ENCODE assay signal across 8 mouse cellular contexts in the genomic region with DNA sequence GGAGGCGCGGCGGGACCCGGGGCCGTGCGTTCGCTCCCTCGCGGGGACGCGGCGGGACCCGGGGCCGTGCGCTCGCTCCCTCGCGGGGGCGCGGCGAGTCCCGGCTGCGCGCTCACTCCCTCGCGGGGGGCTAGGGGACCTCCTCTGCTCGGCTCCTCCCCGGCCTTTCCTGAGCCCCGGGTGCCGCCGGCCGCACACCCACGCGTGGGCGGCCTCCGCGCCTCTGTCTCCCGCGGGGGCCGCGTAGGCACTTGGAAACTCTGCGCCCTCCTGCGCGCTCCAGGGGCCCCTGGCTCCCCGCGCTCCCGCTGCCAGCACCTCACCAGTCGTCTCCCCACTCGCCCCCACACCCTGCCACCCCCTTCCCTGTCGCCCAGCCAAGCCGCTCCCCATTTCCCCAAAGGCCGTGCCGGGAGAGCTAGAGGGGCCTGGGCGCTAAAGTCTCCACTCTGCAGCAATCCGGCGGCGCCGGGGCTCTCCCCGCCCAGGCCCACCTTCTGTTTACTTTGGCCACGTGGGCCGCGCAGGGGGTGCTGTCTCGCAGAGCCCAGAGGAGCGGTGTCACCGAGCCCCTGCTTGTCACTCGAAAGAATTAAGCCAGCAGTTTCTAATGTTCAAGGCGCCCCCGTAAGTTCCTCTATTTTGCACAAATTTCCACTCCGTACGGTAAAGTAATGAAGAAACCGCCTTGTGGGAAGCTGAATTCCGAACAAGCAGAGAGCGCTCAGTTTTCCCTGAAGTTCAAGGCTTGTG. TPM values are rescaled to one million over a fixed set of nuclear protein-coding genes. Genes with fewer than 3 reads are reported as not detected.
DNase-seq lines count a peak whose midpoint lies in the region; ATAC-seq and TF ChIP-seq lines count a peak whose summit lies in the region.

A gene (minus strand): TSS at position 589 of the 753 bp plus-strand sequence.

- no peaks in the 10 kb centered on the region for H3K36me3 ChIP-seq in forebrain, embryonic 12.5 days (replicated peaks)
- no peaks in the 10 kb centered on the region for H3K36me3 ChIP-seq in heart, embryonic 16.5 days (ENCODE audit: control insufficient read depth, insufficient read depth)
- no peaks in the 10 kb centered on the region for H3K36me3 ChIP-seq in liver, embryonic 15.5 days (replicated peaks)
- no peaks in the 10 kb centered on the region for H3K36me3 ChIP-seq in neural tube, embryonic 11.5 days (ENCODE audit: control insufficient read depth, insufficient read depth, low read length)
- H3K36me3 ChIP-seq in stomach, postnatal 0 days (ENCODE audit: control insufficient read depth, insufficient read depth, low read length) = no peaks in the 10 kb centered on the region

- H3K27ac ChIP-seq in bone marrow, adult 2 months (ENCODE audit: control insufficient read depth, insufficient read depth, low read depth, low read length, poor library complexity) = peak within 1 kb of the TSS; percentile 76
- peak within 1 kb of the TSS; percentile 87 for H3K27ac ChIP-seq in forebrain, embryonic 12.5 days
- H3K27ac ChIP-seq in heart, embryonic 16.5 days (ENCODE audit: low read length) = peak within 1 kb of the TSS; percentile 94
- peak within 1 kb of the TSS; percentile 87 for H3K27ac ChIP-seq in liver, embryonic 15.5 days (replicated peaks)
- H3K27ac ChIP-seq in neural tube, embryonic 11.5 days (ENCODE audit: low read depth, low read length) = peak within 1 kb of the TSS; percentile 82
- H3K27ac ChIP-seq in stomach, postnatal 0 days (replicated peaks) = peak within 1 kb of the TSS; percentile 95

- peaks cover 5% of the 10 kb centered on the region; the same call in 1 of the 2 replicates for H3K27me3 ChIP-seq in forebrain, embryonic 12.5 days
- no peaks in the 10 kb centered on the region for H3K27me3 ChIP-seq in heart, embryonic 16.5 days (ENCODE audit: control insufficient read depth, insufficient read depth, low read length)
- peaks cover 8% of the 10 kb centered on the region; the same call in 1 of the 2 replicates for H3K27me3 ChIP-seq in liver, embryonic 15.5 days
- no peaks in the 10 kb centered on the region for H3K27me3 ChIP-seq in neural tube, embryonic 11.5 days (ENCODE audit: control insufficient read depth, insufficient read depth, low read length)
- no peaks in the 10 kb centered on the region for H3K27me3 ChIP-seq in stomach, postnatal 0 days (ENCODE audit: control insufficient read depth, insufficient read depth, low read length)

- H3K9ac ChIP-seq in forebrain, embryonic 12.5 days = peak within 1 kb of the TSS; percentile 82
- peak within 1 kb of the TSS; percentile 90 for H3K9ac ChIP-seq in heart, embryonic 16.5 days (ENCODE audit: low read length)
- peak within 1 kb of the TSS; percentile 67 for H3K9ac ChIP-seq in liver, embryonic 15.5 days
- peak within 1 kb of the TSS; percentile 87 for H3K9ac ChIP-seq in neural tube, embryonic 11.5 days (ENCODE audit: low read length)
- peak within 1 kb of the TSS; percentile 94 for H3K9ac ChIP-seq in stomach, postnatal 0 days (ENCODE audit: low read length)

- peak; percentile 72 for ATAC-seq in forebrain, embryonic 12.5 days (ENCODE audit: low FRiP score)
- ATAC-seq in heart, embryonic 16.5 days (replicated peaks; ENCODE audit: extremely low read depth, insufficient read depth, low FRiP score) = peak; percentile 59
- peak; percentile 54 for ATAC-seq in liver, embryonic 15.5 days (ENCODE audit: insufficient read depth)
- ATAC-seq in neural tube, embryonic 11.5 days (ENCODE audit: insufficient read depth, low FRiP score, low TSS enrichment) = peak; percentile 81
- ATAC-seq in stomach, postnatal 0 days (ENCODE audit: low FRiP score, low TSS enrichment) = peak; percentile 53

- WGBS in bone marrow, adult 2 months = under 1% methylated on average over 73 of the region's 73 CpGs
- under 1% methylated on average over 47 of the region's 73 CpGs for WGBS in forebrain, embryonic 12.5 days
- under 1% methylated on average over 58 of the region's 73 CpGs for WGBS in heart, embryonic 16.5 days
- WGBS in liver, embryonic 15.5 days (ENCODE audit: insufficient replicate concordance) = under 1% methylated on average over 58 of the region's 73 CpGs
- under 1% methylated on average over 58 of the region's 73 CpGs for whole genome bisulfite sequencing in neural tube, embryonic 11.5 days
- WGBS in stomach, postnatal 0 days = under 1% methylated on average over 60 of the region's 73 CpGs

- no peaks in the 10 kb centered on the region for H3K9me3 ChIP-seq in forebrain, embryonic 12.5 days
- H3K9me3 ChIP-seq in heart, embryonic 16.5 days (replicated peaks; ENCODE audit: control insufficient read depth, low read length) = no peaks in the 10 kb centered on the region
- H3K9me3 ChIP-seq in liver, embryonic 15.5 days (replicated peaks) = no peaks in the 10 kb centered on the region
- no peaks in the 10 kb centered on the region for H3K9me3 ChIP-seq in neural tube, embryonic 11.5 days (ENCODE audit: control insufficient read depth, low read length)
- H3K9me3 ChIP-seq in stomach, postnatal 0 days (ENCODE audit: control insufficient read depth, low read length) = no peaks in the 10 kb centered on the region

- H3K4me3 ChIP-seq in bone marrow, adult 2 months (replicated peaks; ENCODE audit: control insufficient read depth, low read depth, low read length) = peak within 1 kb of the TSS; percentile 65
- peak within 1 kb of the TSS; percentile 74 for H3K4me3 ChIP-seq in forebrain, embryonic 12.5 days (replicated peaks)
- peak within 1 kb of the TSS; percentile 89 for H3K4me3 ChIP-seq in heart, embryonic 16.5 days (ENCODE audit: low read length)
- H3K4me3 ChIP-seq in liver, embryonic 15.5 days (replicated peaks) = peak within 1 kb of the TSS; percentile 69
- H3K4me3 ChIP-seq in neural tube, embryonic 11.5 days (ENCODE audit: low read depth, low read length) = peak within 1 kb of the TSS; percentile 82
- H3K4me3 ChIP-seq in stomach, postnatal 0 days (ENCODE audit: low read depth, low read length) = peak within 1 kb of the TSS; percentile 55

- no peak for TF ChIP-seq CTCF in bone marrow, adult 2 months (IDR thresholded peaks at IDR 0.05; ENCODE audit: control insufficient read depth, insufficient read depth, low read length)
- TF ChIP-seq CTCF in stomach, postnatal 0 days (IDR thresholded peaks at IDR 0.05; ENCODE audit: low read depth) = no peak; the same call in 1 of the 2 replicates

- DNase-seq in B cell, adult 2 months = peak; percentile 73 to 74
- peak; percentile 56 to 79 for DNase-seq in kidney, postnatal 25 days
- DNase-seq in neural tube, embryonic 11.5 days (ENCODE audit: low spot score) = peak; percentile 74
- DNase-seq in stomach, postnatal 0 days (ENCODE audit: low spot score) = peak; percentile 76

- H3K4me2 ChIP-seq in forebrain, embryonic 12.5 days = peak within 1 kb of the TSS; percentile 78
- H3K4me2 ChIP-seq in heart, embryonic 16.5 days (ENCODE audit: low read depth, low read length) = peak within 1 kb of the TSS; percentile 82
- H3K4me2 ChIP-seq in liver, embryonic 15.5 days = peak within 1 kb of the TSS; percentile 80
- H3K4me2 ChIP-seq in neural tube, embryonic 11.5 days (ENCODE audit: low read depth) = peak within 1 kb of the TSS; percentile 79
- peak within 1 kb of the TSS; percentile 87 for H3K4me2 ChIP-seq in stomach, postnatal 0 days (replicated peaks; ENCODE audit: low read depth)

- TF ChIP-seq POLR2A in bone marrow, adult 2 months (IDR thresholded peaks at IDR 0.05; ENCODE audit: borderline replicate concordance, control insufficient read depth, low read depth, low read length) = no peak

- TF ChIP-seq EP300 in stomach, postnatal 0 days (optimal IDR thresholded peaks at IDR 0.05) = no peak

- peaks cover 1% of the 10 kb centered on the region; the same call in 1 of the 2 replicates for H3K4me1 ChIP-seq in bone marrow, adult 2 months (ENCODE audit: control insufficient read depth, insufficient read depth, low read length)
- peaks cover 9% of the 10 kb centered on the region for H3K4me1 ChIP-seq in forebrain, embryonic 12.5 days
- peaks cover 6% of the 10 kb centered on the region for H3K4me1 ChIP-seq in heart, embryonic 16.5 days (ENCODE audit: control insufficient read depth, insufficient read depth, low read length)
- peaks cover 7% of the 10 kb centered on the region for H3K4me1 ChIP-seq in liver, embryonic 15.5 days (replicated peaks)
- H3K4me1 ChIP-seq in neural tube, embryonic 11.5 days (ENCODE audit: control insufficient read depth, insufficient read depth, low read length) = peaks cover 5% of the 10 kb centered on the region; the same call in 1 of the 2 replicates
- peaks cover 5% of the 10 kb centered on the region; the same call in 1 of the 2 replicates for H3K4me1 ChIP-seq in stomach, postnatal 0 days (replicated peaks; ENCODE audit: control insufficient read depth, insufficient read depth)

RNA-seq across cellular contexts. Expression of the gene that starts here (rescaled TPM):
- 7.5 and 14.8 TPM in 2 replicates for polyA plus RNA-seq in bone marrow, adult 2 months (2011; ENCODE audit: insufficient read depth, insufficient read length, low replicate concordance, missing spikeins)
- polyA plus RNA-seq in forebrain, embryonic 12.5 days (2016; fragmentation: Nextera tagmentation; extraction: Ambion mirVana) = 23.7 and 25.1 TPM in 2 replicates
- 11.3 and 14.7 TPM in 2 replicates for polyA plus RNA-seq in heart, embryonic 16.5 days (2015; fragmentation: Nextera tagmentation; extraction: Ambion mirVana)
- polyA plus RNA-seq in liver, embryonic 15.5 days (2015; fragmentation: Nextera tagmentation; extraction: Ambion mirVana) = 2.8 and 3.4 TPM in 2 replicates
- polyA plus RNA-seq in neural tube, embryonic 11.5 days (2014; fragmentation: Nextera tagmentation; extraction: Ambion mirVana) = 15.6 and 18.3 TPM in 2 replicates
- polyA plus RNA-seq in stomach, postnatal 0 days (2015; fragmentation: Nextera tagmentation; extraction: Ambion mirVana) = 11.2 and 12.9 TPM in 2 replicates

Comparison
In these comparisons a context has a peak if more than half of its experiments do, and no peak if none do; other contexts are left out.
1. Peak in every context shown above with its lines: DNase-seq, ATAC-seq, H3K4me3 ChIP-seq and H3K27ac ChIP-seq.